Mouse (Mus musculus) heart, embryonic 13.5 days (tissue): ENCODE measurements around the gene Sipa1l3. TPM values are rescaled to one million over a fixed set of nuclear protein-coding genes. Genes with fewer than 3 reads are reported as not detected.

Source experiments
- ATAC-seq: fragments of 200-750 bp; cut with Nextera tagmentation; 2 replicates; pipeline ENCODE4 v1.8.0; 2017; ENCODE audit warnings: moderate TSS enrichment; ENCODE audit not compliant: insufficient number of reproducible peaks, low FRiP score, low TSS enrichment; ENCODE audit errors: extremely low read depth
- H3K27ac ChIP-seq: fragments of 300-500 bp; sonication (generic); replicated peaks from 2 replicates; pipeline ENCODE4 v1.5.1; 2015; ENCODE audit warnings: moderate library complexity, mild to moderate bottlenecking, inconsistent platforms
- H3K27me3 ChIP-seq: fragments of 300-500 bp; sonication (generic); replicated peaks from 2 replicates; pipeline ENCODE4 v1.6.1; 2015; ENCODE audit warnings: mild to moderate bottlenecking, inconsistent platforms
- H3K36me3 ChIP-seq: fragments of 300-500 bp; sonication (generic); 2 replicates; pipeline ENCODE4 v1.6.1; 2015; ENCODE audit warnings: mild to moderate bottlenecking, inconsistent platforms
- H3K4me1 ChIP-seq: fragments of 300-500 bp; sonication (generic); 2 replicates; pipeline ENCODE4 v1.6.1; 2015; ENCODE audit warnings: inconsistent platforms
- H3K4me2 ChIP-seq: fragments of 300-500 bp; sonication (generic); 2 replicates; pipeline ENCODE4 v1.6.1; 2015; ENCODE audit warnings: inconsistent platforms, mild to moderate bottlenecking, moderate library complexity
- H3K4me3 ChIP-seq: fragments of 300-500 bp; sonication (generic); 2 replicates; pipeline ENCODE4 v1.5.1; 2015; ENCODE audit warnings: moderate library complexity, mild to moderate bottlenecking, inconsistent platforms
- H3K9ac ChIP-seq: fragments of 300-500 bp; sonication (generic); 2 replicates; pipeline ENCODE4 v1.6.1; 2015; ENCODE audit warnings: inconsistent platforms, mild to moderate bottlenecking, moderate library complexity
- H3K9me3 ChIP-seq: fragments of 300-500 bp; sonication (generic); 2 replicates; pipeline ENCODE4 v1.6.1; 2016; ENCODE audit warnings: inconsistent platforms
- WGBS: fragments of 180-500 bp; shearing (Covaris S2); methylation state at CpG from one replicate; pipeline ENCODE4 v1.1.7; 2015; ENCODE audit warnings: mixed read lengths; 5-methylcytosine and 5-hydroxymethylcytosine counted together
- polyA plus RNA-seq: library from polyadenylated mRNA; unstranded; fragments of >200 nt; fragmentation: Nextera tagmentation; extraction: Ambion mirVana; gene quantifications from 2 replicates; pipeline ENCODE4 v1.2.1, GENCODE M21; 2015

Sipa1l3 gene
- polyA plus RNA-seq, 1 experiment from 2014 or later, result 4.1 TPM

- no peak for ATAC-seq
- no peaks in the 10 kb centered on the region for H3K36me3 ChIP-seq
- peaks cover 25% of the 10 kb centered on the region for H3K4me1 ChIP-seq
- no peak overlapping the region for H3K4me2 ChIP-seq
- H3K4me3 ChIP-seq, result no peak overlapping the region
- no peaks in the 10 kb centered on the region for H3K9me3 ChIP-seq
- no peak overlapping the region for H3K9ac ChIP-seq
- H3K27me3 ChIP-seq, result peaks cover 41% of the 10 kb centered on the region
- WGBS, result 67% methylated on average over 24 of the region's 24 CpGs
- no peak overlapping the region for H3K27ac ChIP-seq
These were observed 222.4 kb downstream of the Sipa1l3 start for GRCm38 (mm10) chr7:29295861-29296647.

GRCm38 (mm10) chr7:29294111-29294761, 224.2 kb downstream of the Sipa1l3 start:
- no peak overlapping the region for H3K27ac ChIP-seq
- 64% methylated on average over 13 of the region's 13 CpGs for WGBS

GRCm38 (mm10) chr7:29293131-29294065, 225.0 kb downstream of the Sipa1l3 start:
- peak overlapping the region; percentile 29; the same call in 1 of the 2 replicates for H3K9ac ChIP-seq
- WGBS, result 44% methylated on average over 19 of the region's 19 CpGs
- H3K4me2 ChIP-seq, result no peak overlapping the region
- ATAC-seq, result no peak
- peak overlapping the region; percentile 80 for H3K27ac ChIP-seq
- no peak overlapping the region for H3K4me3 ChIP-seq
- peaks cover 50% of the 10 kb centered on the region for H3K4me1 ChIP-seq
- peaks cover 51% of the 10 kb centered on the region for H3K27me3 ChIP-seq
- no peaks in the 10 kb centered on the region for H3K36me3 ChIP-seq
- no peaks in the 10 kb centered on the region for H3K9me3 ChIP-seq

More at GRCm38 (mm10) chr7:29294111-29294761, 224.2 kb downstream of the Sipa1l3 start:
- Histone ChIP-seq H3K9me3 (no peaks in the 10 kb centered on the region), H3K4me2 (no peak overlapping the region), H3K4me1 (peaks cover 42% of the 10 kb centered on the region), H3K27me3 (peaks cover 53% of the 10 kb centered on the region), H3K36me3 (no peaks in the 10 kb centered on the region), H3K4me3 (no peak overlapping the region), H3K9ac (no peak overlapping the region)
- no peak for ATAC-seq

GRCm38 (mm10) chr7:29292458-29293098, 225.9 kb downstream of the Sipa1l3 start:
- H3K27ac ChIP-seq, result peak overlapping the region; percentile 80
- no peak overlapping the region for H3K4me3 ChIP-seq
- 0 out of 2 replicates have a peak overlapping the region, but pooled peaks have one; percentile 50 for H3K9ac ChIP-seq
- 26% methylated on average over 8 of the region's 8 CpGs for WGBS
- no peak for ATAC-seq
- H3K4me2 ChIP-seq, result peak overlapping the region; percentile 28
- peaks cover 56% of the 10 kb centered on the region for H3K27me3 ChIP-seq
- no peaks in the 10 kb centered on the region for H3K36me3 ChIP-seq
- H3K9me3 ChIP-seq, result no peaks in the 10 kb centered on the region
- peaks cover 50% of the 10 kb centered on the region for H3K4me1 ChIP-seq

- Histone ChIP-seq H3K9me3 (no peaks in the 10 kb centered on the region), H3K36me3 (no peaks in the 10 kb centered on the region), H3K4me3 (no peak overlapping the region), H3K4me1 (peaks cover 50% of the 10 kb centered on the region), H3K4me2 (peak overlapping the region; percentile 90), H3K27me3 (peaks cover 62% of the 10 kb centered on the region), H3K27ac (peak overlapping the region; percentile 80), H3K9ac (peak overlapping the region; percentile 69; the same call in 1 of the 2 replicates)
- ATAC-seq, result no peak
- 28% methylated on average over 6 of the region's 7 CpGs for WGBS
These were observed 226.6 kb downstream of the Sipa1l3 start for GRCm38 (mm10) chr7:29291616-29292457.

GRCm38 (mm10) chr7:29290691-29291485, 227.6 kb downstream of the Sipa1l3 start:
- Histone ChIP-seq H3K4me1 (peaks cover 50% of the 10 kb centered on the region), H3K27ac (peak overlapping the region; percentile 52), H3K4me3 (no peak overlapping the region), H3K36me3 (no peaks in the 10 kb centered on the region), H3K4me2 (peak overlapping the region; percentile 90), H3K27me3 (peaks cover 61% of the 10 kb centered on the region), H3K9ac (peak overlapping the region; percentile 69), H3K9me3 (no peaks in the 10 kb centered on the region)
- ATAC-seq, result no peak
- WGBS, result 58% methylated on average over 11 of the region's 11 CpGs

GRCm38 (mm10) chr7:29289856-29290255, 228.6 kb downstream of the Sipa1l3 start:
- Histone ChIP-seq H3K27me3 (peaks cover 67% of the 10 kb centered on the region), H3K9ac (peak overlapping the region; percentile 79), H3K27ac (peak overlapping the region; percentile 52; the same call in 1 of the 2 replicates), H3K4me2 (peak overlapping the region; percentile 90), H3K36me3 (no peaks in the 10 kb centered on the region), H3K4me3 (peak overlapping the region; percentile 65), H3K9me3 (no peaks in the 10 kb centered on the region), H3K4me1 (peaks cover 50% of the 10 kb centered on the region)
- WGBS, result 70% methylated on average over 6 of the region's 6 CpGs
- no peak for ATAC-seq

GRCm38 (mm10) chr7:29288942-29289638, 229.4 kb downstream of the Sipa1l3 start, which contains the start of gene Ppp1r14a:
Ppp1r14a (plus strand) TSS chr7:29289308.
- Histone ChIP-seq H3K4me3 (peak within 1 kb of the TSS; percentile 65), H3K4me2 (peak within 1 kb of the TSS; percentile 90), H3K36me3 (no peaks in the 10 kb centered on the region), H3K4me1 (peaks cover 50% of the 10 kb centered on the region), H3K9ac (peak within 1 kb of the TSS; percentile 79), H3K9me3 (no peaks in the 10 kb centered on the region), H3K27me3 (peaks cover 69% of the 10 kb centered on the region), H3K27ac (peak within 1 kb of the TSS; percentile 52)
- ATAC-seq, result no peak; the same call in 1 of the 2 replicates
- under 1% methylated on average over 59 of the region's 59 CpGs for WGBS

GRCm38 (mm10) chr7:29288079-29288478, 230.4 kb downstream of the Sipa1l3 start:
- no peaks in the 10 kb centered on the region for H3K9me3 ChIP-seq
- H3K4me2 ChIP-seq, result no peak overlapping the region
- peaks cover 69% of the 10 kb centered on the region for H3K27me3 ChIP-seq
- peaks cover 45% of the 10 kb centered on the region for H3K4me1 ChIP-seq
- ATAC-seq, result no peak
- no peak overlapping the region for H3K9ac ChIP-seq
- no peak overlapping the region for H3K4me3 ChIP-seq
- WGBS, result 82% methylated on average over 2 of the region's 2 CpGs
- no peaks in the 10 kb centered on the region for H3K36me3 ChIP-seq
- no peak overlapping the region for H3K27ac ChIP-seq
